Mouse (Mus musculus) heart, embryonic 14.5 days (tissue): ENCODE measurements around the gene Snap91. TPM values are rescaled to one million over a fixed set of nuclear protein-coding genes. Genes with fewer than 3 reads are reported as not detected.
A peak's percentile ranks its signal among the peaks of the same experiment; 100 is the strongest.

Experiments used
- ATAC-seq: fragments of 200-750 bp; cut with Nextera tagmentation; 2 replicates; pipeline ENCODE4 v1.8.0; 2017; ENCODE audit warnings: low read depth, moderate TSS enrichment; ENCODE audit not compliant: insufficient number of reproducible peaks, insufficient read depth, low FRiP score
- H3K27ac ChIP-seq, 2 experiments: fragments of 200-500 bp in 1 of 2; fragments of 300-500 bp in 1 of 2; sonication (generic) in 1 of 2; replicated peaks in 1 of 2; 2 replicates each; pipeline ENCODE4 v1.5.1; 2012 to 2014; ENCODE audit warnings: low read depth in 2 of 2, low read length in 2 of 2, control low read depth in 1 of 2, mild to moderate bottlenecking in 1 of 2, mixed read lengths in 1 of 2; ENCODE audit not compliant: control insufficient read depth in 1 of 2, insufficient read depth in 1 of 2
- H3K27me3 ChIP-seq: fragments of 300-500 bp; sonication (generic); 2 replicates; pipeline ENCODE4 v1.6.1; 2014; ENCODE audit warnings: mild to moderate bottlenecking, low read length, control low read depth; ENCODE audit not compliant: control insufficient read depth, insufficient read depth
- H3K36me3 ChIP-seq: fragments of 300-500 bp; sonication (generic); 2 replicates; pipeline ENCODE4 v1.6.1; 2014; ENCODE audit warnings: mild to moderate bottlenecking, control low read depth, low read length, mixed read lengths; ENCODE audit not compliant: control insufficient read depth, insufficient read depth
- H3K4me1 ChIP-seq, 2 experiments: fragments of 200-500 bp in 1 of 2; fragments of 300-500 bp in 1 of 2; sonication (generic) in 1 of 2; 2 replicates each; pipeline ENCODE4 v1.6.1; 2012 to 2014; ENCODE audit warnings: low read length in 2 of 2, control low read depth in 1 of 2, mixed read lengths in 1 of 2; ENCODE audit not compliant: control insufficient read depth in 2 of 2, insufficient read depth in 2 of 2
- H3K4me2 ChIP-seq: fragments of 300-500 bp; sonication (generic); 2 replicates; pipeline ENCODE4 v1.6.1; 2014; ENCODE audit warnings: mild to moderate bottlenecking, low read length
- H3K4me3 ChIP-seq, 2 experiments: fragments of 200-500 bp in 1 of 2; fragments of 300-500 bp in 1 of 2; sonication (generic) in 1 of 2; 2 replicates each; pipeline ENCODE4 v1.5.1; 2012 to 2014; ENCODE audit warnings: low read length in 2 of 2, mild to moderate bottlenecking in 2 of 2, control low read depth in 1 of 2, low read depth in 1 of 2, moderate library complexity in 1 of 2; ENCODE audit not compliant: control insufficient read depth in 1 of 2, insufficient read depth in 1 of 2
- H3K9ac ChIP-seq: fragments of 300-500 bp; sonication (generic); 2 replicates; pipeline ENCODE4 v1.6.1; 2014; ENCODE audit warnings: mild to moderate bottlenecking, low read length
- H3K9me3 ChIP-seq: fragments of 300-500 bp; sonication (generic); 2 replicates; pipeline ENCODE4 v1.6.1; 2016; ENCODE audit warnings: low read length, control low read depth; ENCODE audit not compliant: control insufficient read depth
- WGBS: fragments of 180-500 bp; shearing (Covaris S2); extraction: QIAGEN DNeasy Blood & Tissue Kit; methylation state at CpG from one replicate; pipeline ENCODE4 v1.1.7; 2014; 5-methylcytosine and 5-hydroxymethylcytosine counted together
- polyA plus RNA-seq: library from polyadenylated mRNA; unstranded; fragments of >200 nt; fragmentation: Nextera tagmentation; extraction: Ambion mirVana; gene quantifications from 2 replicates; pipeline ENCODE4 v1.2.1, GENCODE M21; 2014

Gene Snap91
- 59.9 and 63.1 TPM in 2 replicates for polyA plus RNA-seq

GRCm38 (mm10) chr9:86880113-86880972 lies at the start of gene Snap91:
Snap91 (minus strand) TSS chr9:86880654.
- peak within 1 kb of the TSS; percentile 76 to 86 for H3K4me3 ChIP-seq
- peak within 1 kb of the TSS; percentile 78 for H3K4me2 ChIP-seq
- H3K36me3 ChIP-seq: 0 out of 2 replicates have a peak, but pooled peaks cover 5% of the 10 kb centered on the region
- peaks cover 18% of the 10 kb centered on the region for H3K27me3 ChIP-seq
- H3K9me3 ChIP-seq: peaks cover 5% of the 10 kb centered on the region
- H3K9ac ChIP-seq: peak within 1 kb of the TSS; percentile 91
- under 1% methylated on average over 93 of the region's 104 CpGs for WGBS
- H3K4me1 ChIP-seq: peaks cover 0 to 12% of the 10 kb centered on the region in 2 experiments; a peak in 1 of 4 replicates
- ATAC-seq: peak; percentile 85
- peak within 1 kb of the TSS; percentile 84 to 95 for H3K27ac ChIP-seq

GRCm38 (mm10) chr9:86926519-86926918 lies 46.1 kb upstream of the Snap91 start:
- peaks cover 2 to 4% of the 10 kb centered on the region in 2 experiments for H3K4me1 ChIP-seq

GRCm38 (mm10) chr9:86925688-86926087 lies 45.2 kb upstream of the Snap91 start:
- Histone ChIP-seq H3K4me2 (no peak overlapping the region), H3K27ac (peak overlapping the region; percentile 3 to 49), H3K9ac (no peak overlapping the region), H3K4me1 (peaks cover 2 to 4% of the 10 kb centered on the region in 2 experiments), H3K4me3 (no peak overlapping the region), H3K27me3 (no peaks in the 10 kb centered on the region), H3K9me3 (no peaks in the 10 kb centered on the region), H3K36me3 (no peaks in the 10 kb centered on the region)
- WGBS: 28% methylated on average over 6 of the region's 6 CpGs
- ATAC-seq: peak; percentile 47; the same call in 1 of the 2 replicates

More at GRCm38 (mm10) chr9:86926519-86926918, 46.1 kb upstream of the Snap91 start:
- Histone ChIP-seq H3K27ac (no peak overlapping the region), H3K9me3 (no peaks in the 10 kb centered on the region), H3K4me3 (no peak overlapping the region), H3K9ac (no peak overlapping the region), H3K27me3 (no peaks in the 10 kb centered on the region), H3K36me3 (no peaks in the 10 kb centered on the region), H3K4me2 (no peak overlapping the region)
- 70% methylated on average over 5 of the region's 5 CpGs for WGBS
- no peak for ATAC-seq

- H3K27me3 ChIP-seq: no peaks in the 10 kb centered on the region
- no peak overlapping the region for H3K27ac ChIP-seq
- no peaks in the 10 kb centered on the region for H3K36me3 ChIP-seq
- H3K4me1 ChIP-seq: peaks cover 2 to 4% of the 10 kb centered on the region in 2 experiments
- H3K4me2 ChIP-seq: no peak overlapping the region
- 86% methylated on average over 3 of the region's 3 CpGs for WGBS
- no peak overlapping the region for H3K9ac ChIP-seq
- H3K9me3 ChIP-seq: no peaks in the 10 kb centered on the region
- no peak overlapping the region for H3K4me3 ChIP-seq
- ATAC-seq: no peak
Observed at GRCm38 (mm10) chr9:86922430-86922829, 42.0 kb upstream of the Snap91 start.

GRCm38 (mm10) chr9:86916543-86916942 lies 36.1 kb upstream of the Snap91 start:
- Histone ChIP-seq H3K36me3 (no peaks in the 10 kb centered on the region), H3K4me1 (peaks cover 0 to 16% of the 10 kb centered on the region in 2 experiments; a peak in 1 of 4 replicates), H3K9me3 (no peaks in the 10 kb centered on the region), H3K27ac (peak overlapping the region; percentile 86 to 88), H3K4me3 (no peak overlapping the region), H3K27me3 (no peaks in the 10 kb centered on the region), H3K4me2 (peak overlapping the region; percentile 30; the same call in 1 of the 2 replicates), H3K9ac (no peak overlapping the region; the same call in 1 of the 2 replicates)
- WGBS: 33% methylated on average over 3 of the region's 3 CpGs
- peak; percentile 21; the same call in 1 of the 2 replicates for ATAC-seq

GRCm38 (mm10) chr9:86899502-86900199 lies 19.2 kb upstream of the Snap91 start:
- Histone ChIP-seq H3K27ac (peak overlapping the region; percentile 91 to 95), H3K27me3 (no peaks in the 10 kb centered on the region), H3K36me3 (no peaks in the 10 kb centered on the region), H3K4me3 (no peak overlapping the region), H3K9me3 (no peaks in the 10 kb centered on the region), H3K4me1 (peaks cover 6 to 25% of the 10 kb centered on the region in 2 experiments), H3K9ac (peak overlapping the region; percentile 40; the same call in 1 of the 2 replicates), H3K4me2 (peak overlapping the region; percentile 37)
- peak; percentile 84 for ATAC-seq
- WGBS: 25% methylated on average over 4 of the region's 4 CpGs
